Mouse (Mus musculus) midbrain, embryonic 14.5 days (tissue): ENCODE data around the gene Dennd1c. TPM values are rescaled to one million over a fixed set of nuclear protein-coding genes. Genes with fewer than 3 reads are reported as not detected.

Experiments used
- polyA plus RNA-seq: library from polyadenylated mRNA; unstranded; fragments of >200 nt; fragmentation: Nextera tagmentation; extraction: Ambion mirVana; gene quantifications from 2 replicates; pipeline ENCODE4 v1.2.1, GENCODE M21; 2014

Dennd1c gene
- polyA plus RNA-seq, 1 experiment from 2014 or later: 3.4 TPM

Other genes starting within 250 kb of the Dennd1c start
- 2.2 and 4.1 TPM in 2 replicates for gene Rfx2, start 247.5 kb downstream of the Dennd1c start, polyA plus RNA-seq
- not detected in 2 replicates for gene Acsbg2, start 204.1 kb downstream of the Dennd1c start, polyA plus RNA-seq
- 0.18 and 0.36 TPM in 2 replicates for gene 1700061G19Rik, start 203.0 kb downstream of the Dennd1c start, polyA plus RNA-seq
- 64.3 and 66.3 TPM in 2 replicates for gene Mllt1, start 143.1 kb downstream of the Dennd1c start, polyA plus RNA-seq
- not detected in 2 replicates for gene Acer1, start 96.4 kb downstream of the Dennd1c start, polyA plus RNA-seq
- 172 and 201 TPM in 2 replicates for gene Clpp, start 88.2 kb downstream of the Dennd1c start, polyA plus RNA-seq
- gene Alkbh7, start 81.2 kb downstream of the Dennd1c start, polyA plus RNA-seq: 45.7 and 55.8 TPM in 2 replicates
- not detected in 2 replicates for gene Pspn, start 78.5 kb downstream of the Dennd1c start, polyA plus RNA-seq
- gene Gtf2f1, start 67.2 kb downstream of the Dennd1c start, polyA plus RNA-seq: 61.3 and 63.7 TPM in 2 replicates
- 0.24 and 0.42 TPM in 2 replicates for gene Gm17949, start 67.0 kb downstream of the Dennd1c start, polyA plus RNA-seq
- gene Khsrp, start 47.0 kb downstream of the Dennd1c start, polyA plus RNA-seq: 37.5 and 41.7 TPM in 2 replicates
- gene Slc25a41, start 36.9 kb downstream of the Dennd1c start, polyA plus RNA-seq: not detected in 2 replicates
- gene Crb3, start 19.4 kb downstream of the Dennd1c start, polyA plus RNA-seq: 1.2 and 1.7 TPM in 2 replicates
- gene Slc25a23, start 18.7 kb downstream of the Dennd1c start, polyA plus RNA-seq: 31.6 and 32.9 TPM in 2 replicates
- gene Tubb4a, start 9.3 kb upstream of the Dennd1c start, polyA plus RNA-seq: 324 and 344 TPM in 2 replicates
- gene Tnfsf9, start 26.8 kb upstream of the Dennd1c start, polyA plus RNA-seq: 5.2 and 6.7 TPM in 2 replicates
- gene Cd70, start 71.3 kb upstream of the Dennd1c start, polyA plus RNA-seq: 1.1 and 1.4 TPM in 2 replicates
- gene Tnfsf14, start 115.7 kb upstream of the Dennd1c start, polyA plus RNA-seq: not detected in 2 replicates
- gene C3, start 149.6 kb upstream of the Dennd1c start, polyA plus RNA-seq: 2.0 and 2.6 TPM in 2 replicates
- 19.6 and 20.9 TPM in 2 replicates for gene Gpr108, start 169.9 kb upstream of the Dennd1c start, polyA plus RNA-seq
- gene Trip10, start 170.9 kb upstream of the Dennd1c start, polyA plus RNA-seq: 5.7 and 7.2 TPM in 2 replicates
- 0.51 and 1.6 TPM in 2 replicates for gene Vav1, start 200.6 kb upstream of the Dennd1c start, polyA plus RNA-seq